Mouse (Mus musculus) forebrain, embryonic 16.5 days (tissue): ENCODE measurements at regions not wholly inside any gene's neighbourhood (a gene's known extent, or its start where the extent isn't known, plus 50 kb on each side); places are given as distances from the start of the nearest gene placed in this dataset.

Experiments used
- ATAC-seq: fragments of 200-750 bp; cut with Nextera tagmentation; 2 replicates; pipeline ENCODE4 v1.8.0; 2017; ENCODE audit warnings: mild to moderate bottlenecking, moderate library complexity
- H3K27ac ChIP-seq: fragments of 300-500 bp; sonication (generic); 2 replicates; pipeline ENCODE4 v1.5.1; 2014; ENCODE audit warnings: low read length, control low read depth
- H3K27me3 ChIP-seq: fragments of 300-500 bp; sonication (generic); replicated peaks from 2 replicates; pipeline ENCODE4 v1.6.1; 2014; ENCODE audit warnings: low read length; ENCODE audit not compliant: control insufficient read depth, insufficient read depth
- H3K36me3 ChIP-seq: fragments of 300-500 bp; sonication (generic); 2 replicates; pipeline ENCODE4 v1.6.1; 2014; ENCODE audit not compliant: control insufficient read depth, insufficient read depth
- H3K4me1 ChIP-seq: fragments of 300-500 bp; sonication (generic); replicated peaks from 2 replicates; pipeline ENCODE4 v1.6.1; 2014; ENCODE audit warnings: low read length; ENCODE audit not compliant: control insufficient read depth, insufficient read depth
- H3K4me2 ChIP-seq: fragments of 300-500 bp; sonication (generic); 2 replicates; pipeline ENCODE4 v1.6.1; 2014; ENCODE audit warnings: mild to moderate bottlenecking, low read length, control low read depth
- H3K4me3 ChIP-seq: fragments of 300-500 bp; sonication (generic); replicated peaks from 2 replicates; pipeline ENCODE4 v1.5.1; 2014; ENCODE audit warnings: mild to moderate bottlenecking, low read length, control low read depth
- H3K9ac ChIP-seq: fragments of 300-500 bp; sonication (generic); replicated peaks from 2 replicates; pipeline ENCODE4 v1.6.1; 2014; ENCODE audit warnings: low read depth, low read length, control low read depth
- H3K9me3 ChIP-seq: fragments of 300-500 bp; sonication (generic); 2 replicates; pipeline ENCODE4 v1.6.1; 2016; ENCODE audit warnings: low read length; ENCODE audit not compliant: control insufficient read depth
- WGBS: fragments of 180-500 bp; shearing (Covaris S2); extraction: QIAGEN DNeasy Blood & Tissue Kit; methylation state at CpG from one replicate; pipeline ENCODE4 v1.1.7; 2014; 5-methylcytosine and 5-hydroxymethylcytosine counted together

GRCm38 (mm10) chr2:33974031-33974430 lies 86.3 kb upstream of the Mvb12b start:
- Histone ChIP-seq H3K9me3 (0 out of 2 replicates have a peak, but pooled peaks cover 4% of the 10 kb centered on the region), H3K4me2 (no peak overlapping the region), H3K27me3 (no peaks in the 10 kb centered on the region), H3K27ac (peak overlapping the region; percentile 32; the same call in 1 of the 2 replicates), H3K4me3 (no peak overlapping the region), H3K4me1 (peaks cover 17% of the 10 kb centered on the region), H3K9ac (peak overlapping the region; percentile 22; the same call in 1 of the 2 replicates), H3K36me3 (no peaks in the 10 kb centered on the region)
- ATAC-seq = no peak
- WGBS = 88% methylated on average over 3 of the region's 3 CpGs

DNA sequence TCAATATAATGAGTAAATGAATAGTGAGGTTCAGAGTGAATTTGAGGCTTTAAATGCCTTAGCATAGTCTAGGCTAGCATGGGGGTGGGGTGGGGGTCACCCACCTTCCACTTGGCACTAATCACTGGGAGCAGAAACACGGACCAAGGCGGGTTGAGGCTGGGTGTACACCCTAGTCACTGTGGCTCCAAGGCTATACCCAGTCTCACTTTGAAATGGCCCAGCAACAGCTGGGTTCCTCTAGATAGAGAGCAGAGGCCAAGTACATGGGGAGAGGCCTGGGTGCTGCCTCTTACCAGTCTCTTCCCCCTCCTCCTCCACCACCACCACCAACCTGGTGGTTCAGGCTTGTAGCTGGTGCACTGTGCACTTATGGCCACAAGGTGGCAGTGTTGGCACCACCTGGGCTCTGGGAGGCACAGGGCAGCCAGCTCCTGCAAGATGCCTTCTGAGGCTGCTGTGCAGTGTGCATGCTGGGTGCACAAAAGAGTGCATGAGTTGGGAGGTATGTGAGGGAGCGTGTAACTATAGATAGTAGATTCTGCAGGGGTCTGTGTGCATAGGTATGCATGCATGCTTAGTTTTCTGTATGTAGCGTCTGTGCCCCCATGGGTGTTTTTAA lies 85.6 kb upstream of the Mvb12b start:
- no peaks in the 10 kb centered on the region for H3K36me3 ChIP-seq
- 68% methylated on average over 4 of the region's 4 CpGs for WGBS
- peak; percentile 88 for ATAC-seq
- H3K4me2 ChIP-seq = no peak overlapping the region
- H3K4me1 ChIP-seq = peaks cover 17% of the 10 kb centered on the region
- peak overlapping the region; percentile 32; the same call in 1 of the 2 replicates for H3K27ac ChIP-seq
- no peaks in the 10 kb centered on the region for H3K27me3 ChIP-seq
- no peak overlapping the region for H3K4me3 ChIP-seq
- no peak overlapping the region for H3K9ac ChIP-seq
- H3K9me3 ChIP-seq = 0 out of 2 replicates have a peak, but pooled peaks cover 4% of the 10 kb centered on the region

DNA sequence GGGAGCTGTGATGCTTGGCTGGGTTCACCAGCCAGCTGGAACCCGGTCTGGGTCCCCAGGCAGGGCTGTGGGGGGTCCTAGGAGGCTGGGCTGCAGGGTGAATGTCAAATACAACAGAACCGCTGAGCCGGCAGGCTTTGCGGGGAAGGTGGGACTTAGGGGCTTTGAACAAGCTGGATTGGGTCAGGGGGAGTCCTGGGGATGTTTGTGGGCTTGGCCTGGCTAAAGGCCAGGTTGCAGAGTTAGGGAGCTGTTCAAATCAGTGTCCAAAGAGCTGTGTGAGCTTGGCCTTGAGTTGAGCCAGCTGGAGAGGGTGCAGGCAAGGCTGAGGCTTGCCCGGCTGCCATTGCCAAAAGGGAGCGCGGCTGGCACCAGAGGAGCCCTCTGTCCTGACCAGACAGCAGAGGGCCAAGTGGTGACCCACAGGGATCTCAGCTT lies 79.3 kb upstream of the Mvb12b start:
- Histone ChIP-seq H3K4me3 (no peak overlapping the region), H3K9ac (0 out of 2 replicates have a peak overlapping the region, but pooled peaks have one; percentile 26), H3K36me3 (no peaks in the 10 kb centered on the region), H3K27me3 (no peaks in the 10 kb centered on the region), H3K4me2 (peak overlapping the region; percentile 45), H3K4me1 (peaks cover 39% of the 10 kb centered on the region), H3K27ac (peak overlapping the region; percentile 88), H3K9me3 (0 out of 2 replicates have a peak, but pooled peaks cover 4% of the 10 kb centered on the region)
- WGBS = 23% methylated on average over 7 of the region's 7 CpGs
- peak; percentile 85 for ATAC-seq

DNA sequence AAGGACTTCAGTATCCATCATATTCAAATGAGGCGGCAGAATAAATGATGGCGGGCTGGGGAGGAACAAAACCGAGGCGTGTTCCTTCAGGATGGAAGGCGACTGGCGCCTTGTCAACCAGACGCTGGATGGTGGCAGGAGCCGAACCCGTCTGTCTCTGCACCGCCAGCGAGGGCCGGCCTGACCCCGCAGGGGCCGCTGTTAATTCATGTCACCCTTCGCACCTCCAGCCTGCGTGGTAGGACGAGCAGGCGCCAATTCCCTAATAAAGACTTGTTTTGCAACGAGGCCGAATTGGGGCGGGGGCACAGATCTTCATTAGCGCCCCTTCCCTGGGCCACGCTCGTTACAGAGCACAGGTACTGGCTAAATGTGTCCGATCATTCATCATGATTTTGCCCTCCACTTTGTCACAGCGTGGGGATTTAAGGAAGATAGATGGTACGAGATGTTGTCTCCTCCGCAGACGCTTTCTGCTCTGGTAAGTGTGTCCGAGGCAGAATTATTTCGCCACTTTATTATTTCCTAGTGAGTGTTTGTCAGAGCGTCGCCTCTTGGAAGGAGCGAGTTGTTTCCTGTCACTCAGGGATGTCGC lies 78.7 kb upstream of the Mvb12b start:
- ATAC-seq = peak; percentile 54
- Histone ChIP-seq H3K36me3 (no peaks in the 10 kb centered on the region), H3K4me3 (no peak overlapping the region), H3K9ac (peak overlapping the region; percentile 26), H3K9me3 (0 out of 2 replicates have a peak, but pooled peaks cover 4% of the 10 kb centered on the region), H3K27me3 (no peaks in the 10 kb centered on the region), H3K27ac (peak overlapping the region; percentile 88), H3K4me2 (peak overlapping the region; percentile 45), H3K4me1 (peaks cover 43% of the 10 kb centered on the region)
- WGBS = 13% methylated on average over 35 of the region's 35 CpGs

GRCm38 (mm10) chr2:33964096-33964495 lies 76.3 kb upstream of the Mvb12b start:
- no peaks in the 10 kb centered on the region for H3K36me3 ChIP-seq
- no peak overlapping the region for H3K4me2 ChIP-seq
- peaks cover 44% of the 10 kb centered on the region for H3K4me1 ChIP-seq
- WGBS = 74% methylated on average over 5 of the region's 5 CpGs
- H3K27me3 ChIP-seq = no peaks in the 10 kb centered on the region
- H3K9me3 ChIP-seq = no peaks in the 10 kb centered on the region
- H3K9ac ChIP-seq = no peak overlapping the region
- no peak overlapping the region for H3K4me3 ChIP-seq
- no peak overlapping the region for H3K27ac ChIP-seq
- ATAC-seq = no peak

GRCm38 (mm10) chr2:33962355-33963037 lies 74.8 kb upstream of the Mvb12b start:
- ATAC-seq = peak; percentile 11
- H3K4me2 ChIP-seq = peak overlapping the region; percentile 25
- no peaks in the 10 kb centered on the region for H3K36me3 ChIP-seq
- no peak overlapping the region for H3K9ac ChIP-seq
- H3K9me3 ChIP-seq = no peaks in the 10 kb centered on the region
- H3K4me3 ChIP-seq = peak overlapping the region; percentile 4; the same call in 1 of the 2 replicates
- H3K4me1 ChIP-seq = peaks cover 41% of the 10 kb centered on the region
- peak overlapping the region; percentile 80 for H3K27ac ChIP-seq
- H3K27me3 ChIP-seq = no peaks in the 10 kb centered on the region
- WGBS = 19% methylated on average over 14 of the region's 14 CpGs

GRCm38 (mm10) chr2:33961566-33961965 lies 73.8 kb upstream of the Mvb12b start:
- peak overlapping the region; percentile 4; the same call in 1 of the 2 replicates for H3K4me3 ChIP-seq
- no peak for ATAC-seq
- no peaks in the 10 kb centered on the region for H3K36me3 ChIP-seq
- H3K27ac ChIP-seq = peak overlapping the region; percentile 80
- peaks cover 34% of the 10 kb centered on the region for H3K4me1 ChIP-seq
- H3K9ac ChIP-seq = peak overlapping the region; percentile 30; the same call in 1 of the 2 replicates
- no peaks in the 10 kb centered on the region for H3K9me3 ChIP-seq
- WGBS = 55% methylated on average over 2 of the region's 2 CpGs
- no peaks in the 10 kb centered on the region for H3K27me3 ChIP-seq
- H3K4me2 ChIP-seq = peak overlapping the region; percentile 25

DNA sequence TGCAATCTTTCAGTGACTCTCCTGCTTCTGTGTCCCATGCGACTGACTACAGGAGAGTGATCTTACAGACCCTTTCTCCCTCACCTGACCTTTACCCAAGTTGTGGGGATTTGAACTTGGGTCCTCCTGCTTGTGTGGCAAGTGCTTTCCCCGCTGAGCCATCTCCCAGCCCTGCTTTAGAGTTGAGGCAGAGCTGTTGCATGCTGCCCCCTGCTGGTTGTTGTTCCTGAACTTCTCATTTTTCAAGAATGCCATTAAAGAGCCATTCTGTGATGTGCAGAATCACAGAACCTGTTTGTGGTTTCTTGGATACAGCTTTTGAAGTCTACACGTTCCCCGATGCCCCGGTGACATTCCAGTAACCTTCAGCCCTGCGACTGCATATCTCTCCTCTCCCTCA lies 70.0 kb upstream of the Mvb12b start:
- Histone ChIP-seq H3K27me3 (no peaks in the 10 kb centered on the region), H3K9ac (no peak overlapping the region), H3K4me1 (peaks cover 11% of the 10 kb centered on the region), H3K27ac (no peak overlapping the region), H3K4me2 (no peak overlapping the region), H3K36me3 (no peaks in the 10 kb centered on the region), H3K4me3 (no peak overlapping the region), H3K9me3 (no peaks in the 10 kb centered on the region)
- no peak for ATAC-seq
- 66% methylated on average over 6 of the region's 6 CpGs for WGBS

- H3K4me1 ChIP-seq = no peaks in the 10 kb centered on the region
These were observed 56.6 kb upstream of the Mvb12b start for GRCm38 (mm10) chr2:33944301-33944700.

More at GRCm38 (mm10) chr2:33944301-33944700, 56.6 kb upstream of the Mvb12b start:
- no peak overlapping the region for H3K4me3 ChIP-seq
- no peak overlapping the region for H3K9ac ChIP-seq
- 61% methylated on average over 3 of the region's 3 CpGs for WGBS
- H3K27me3 ChIP-seq = no peaks in the 10 kb centered on the region
- no peak overlapping the region for H3K27ac ChIP-seq
- H3K4me2 ChIP-seq = no peak overlapping the region
- no peak for ATAC-seq
- H3K36me3 ChIP-seq = no peaks in the 10 kb centered on the region
- H3K9me3 ChIP-seq = no peaks in the 10 kb centered on the region
